Mouse (Mus musculus) gastrocnemius, postnatal 25 days (tissue): ENCODE results near the gene 1700001O22Rik. TPM values are rescaled to one million over a fixed set of nuclear protein-coding genes. Genes with fewer than 3 reads are reported as not detected.

Experiments used
- DNase-seq: peaks from one replicate; pipeline ENCODE4 v3.0.0; 2022
- long read RNA-seq, 2 experiments: library from polyadenylated mRNA; stranded (forward); transcript quantifications; one replicate each; pipeline ENCODE4 v2.0.0; 2021
- total RNA-seq, 2 experiments: library from RNA; stranded (reverse); gene quantifications; 1 replicate in 1 of 2; 2 replicates in 1 of 2; pipeline ENCODE4 v1.2.3; 2021

1700001O22Rik gene
- 1 to 10 TPM in 1 of 2 experiments, under 1 TPM in 1; 0.72 to 1.5 TPM for total RNA-seq
- long read RNA-seq, experiment 1, partial matches to known transcripts = 0 of 5 reads
- long read RNA-seq, experiment 1, other reads (novel, unspliced or antisense) = 2 of 5 reads
- long read RNA-seq, experiment 2 = 0 reads

GRCm38 (mm10) chr2:30803604-30804003 lies at the start of gene 1700001O22Rik:
Gene 1700001O22Rik (minus strand): TSS chr2:30803661.
- DNase-seq = no peak

GRCm38 (mm10) chr2:30852771-30853313 lies 49.4 kb upstream of the 1700001O22Rik start:
- DNase-seq = no peak

GRCm38 (mm10) chr2:30850581-30850980 lies 47.1 kb upstream of the 1700001O22Rik start:
- no peak for DNase-seq

- no peak for DNase-seq
These were observed 44.7 kb upstream of the 1700001O22Rik start for GRCm38 (mm10) chr2:30848184-30848583.

- DNase-seq = no peak
These were observed 43.3 kb upstream of the 1700001O22Rik start for GRCm38 (mm10) chr2:30846723-30847122.

- DNase-seq = no peak
These were observed 42.8 kb upstream of the 1700001O22Rik start for GRCm38 (mm10) chr2:30846236-30846635.

- peak; percentile 49 for DNase-seq
These were observed 42.0 kb upstream of the 1700001O22Rik start for GRCm38 (mm10) chr2:30845152-30846070.

GRCm38 (mm10) chr2:30842615-30843014 lies 39.2 kb upstream of the 1700001O22Rik start:
- DNase-seq = no peak

GRCm38 (mm10) chr2:30836238-30836990 lies 33.0 kb upstream of the 1700001O22Rik start:
- no peak for DNase-seq

- no peak for DNase-seq
These were observed 31.0 kb upstream of the 1700001O22Rik start, which contains the start of gene Prrx2 for GRCm38 (mm10) chr2:30834373-30835022. Gene Prrx2 (plus strand): TSS chr2:30834972.

GRCm38 (mm10) chr2:30833644-30834043 lies 30.2 kb upstream of the 1700001O22Rik start:
- DNase-seq = no peak

GRCm38 (mm10) chr2:30830283-30830795 lies 26.9 kb upstream of the 1700001O22Rik start, which contains the start of gene Asb6:
Gene Asb6 (minus strand): TSS chr2:30830333.
- no peak for DNase-seq

- no peak for DNase-seq
These were observed 25.9 kb upstream of the 1700001O22Rik start for GRCm38 (mm10) chr2:30829315-30829714.

- peak; percentile 91 for DNase-seq
These were observed 24.5 kb upstream of the 1700001O22Rik start for GRCm38 (mm10) chr2:30827749-30828475.

- peak; percentile 35 for DNase-seq
These were observed 23.6 kb upstream of the 1700001O22Rik start for GRCm38 (mm10) chr2:30826825-30827748.

- peak; percentile 40 for DNase-seq
These were observed 20.1 kb upstream of the 1700001O22Rik start for GRCm38 (mm10) chr2:30823385-30824153.

GRCm38 (mm10) chr2:30822460-30822859 lies 19.0 kb upstream of the 1700001O22Rik start:
- no peak for DNase-seq

GRCm38 (mm10) chr2:30821073-30821472 lies 17.6 kb upstream of the 1700001O22Rik start:
- DNase-seq = no peak

- DNase-seq = no peak
These were observed 16.4 kb upstream of the 1700001O22Rik start for GRCm38 (mm10) chr2:30819873-30820272.
